Mouse (Mus musculus): ENCODE measurements around the gene Nfia. TPM values are rescaled to one million over a fixed set of nuclear protein-coding genes. Genes with fewer than 3 reads are reported as not detected.
A peak's percentile ranks its signal among the peaks of the same experiment; 100 is the strongest.

The Nfia gene
- 51.0 and 51.5 TPM in 2 replicates for polyA plus RNA-seq (2016; fragmentation: Nextera tagmentation; extraction: Ambion mirVana)

DNA sequence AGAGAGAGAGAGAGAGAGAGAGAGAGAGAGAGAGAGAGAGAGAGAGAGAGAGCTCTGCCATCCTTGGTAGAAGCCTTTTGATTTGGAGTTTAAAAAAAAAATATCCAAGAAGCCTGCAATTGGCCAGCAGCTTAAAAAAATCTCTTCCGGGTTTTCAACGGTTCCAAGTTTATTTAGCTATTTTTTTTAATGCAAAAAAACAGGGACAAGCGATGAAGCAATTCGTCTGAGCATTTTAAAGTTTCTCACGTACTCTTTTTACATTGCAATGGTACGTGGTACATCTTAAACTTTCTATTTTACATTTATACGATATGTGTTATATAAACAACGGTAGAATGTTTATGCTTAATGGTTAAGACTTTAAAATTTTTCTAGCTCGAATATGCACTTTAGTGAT, at the start of gene Nfia:
Gene Nfia, plus strand, starts transcription at position 94 of the 400 bp plus-strand sequence.
- Histone ChIP-seq H3K27ac (peak within 1 kb of the TSS; percentile 96), H3K4me2 (replicated peaks) (peak within 1 kb of the TSS; percentile 61), H3K9ac (peak within 1 kb of the TSS; percentile 51), H3K27me3 (no peaks in the 10 kb centered on the region), H3K9me3 (no peaks in the 10 kb centered on the region), H3K4me1 (peaks cover 20% of the 10 kb centered on the region), H3K36me3 (no peaks in the 10 kb centered on the region), H3K4me3 (peak within 1 kb of the TSS; percentile 42)
- no peak for ATAC-seq (ENCODE audit: insufficient number of reproducible peaks, insufficient read depth, low FRiP score, low TSS enrichment)
- WGBS = under 1% methylated on average over 9 of the region's 9 CpGs

DNA sequence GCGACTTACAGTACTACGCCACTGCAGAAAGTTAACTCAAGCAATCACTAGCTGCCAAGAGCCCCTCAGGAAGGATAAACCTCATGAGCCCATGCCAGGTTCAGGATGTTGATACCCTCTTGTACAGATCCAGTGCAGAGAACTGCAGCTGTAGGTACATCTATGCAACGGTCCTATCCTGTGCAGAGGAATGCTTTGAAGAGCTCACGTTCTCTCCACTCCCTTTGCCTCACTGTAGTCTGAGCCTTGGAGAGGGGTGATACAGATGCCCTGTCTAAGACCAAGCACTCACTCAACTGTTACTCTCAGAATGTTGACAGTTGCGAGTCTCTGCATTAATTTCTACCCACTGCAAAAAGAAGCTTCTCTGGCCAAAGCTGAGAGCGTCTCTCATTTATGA, 49.2 kb upstream of the Nfia start:
- Histone ChIP-seq H3K4me1 (no peaks in the 10 kb centered on the region), H3K4me3 (no peak overlapping the region), H3K9me3 (no peaks in the 10 kb centered on the region), H3K4me2 (replicated peaks) (no peak overlapping the region), H3K27ac (no peak overlapping the region), H3K36me3 (no peaks in the 10 kb centered on the region), H3K27me3 (no peaks in the 10 kb centered on the region), H3K9ac (no peak overlapping the region)
- ATAC-seq (ENCODE audit: insufficient number of reproducible peaks, insufficient read depth, low FRiP score, low TSS enrichment) = no peak
- 86% methylated on average over 6 of the region's 6 CpGs for WGBS

- 95% methylated on average over 4 of the region's 4 CpGs for WGBS
- no peak overlapping the region for H3K27ac ChIP-seq
Observed at GRCm38 (mm10) chr4:97728520-97728919, 44.0 kb upstream of the Nfia start.

GRCm38 (mm10) chr4:97729999-97730398, 42.5 kb upstream of the Nfia start:
- Histone ChIP-seq H3K27ac (no peak overlapping the region), H3K36me3 (no peaks in the 10 kb centered on the region), H3K9me3 (no peaks in the 10 kb centered on the region), H3K4me1 (no peaks in the 10 kb centered on the region), H3K4me2 (replicated peaks) (no peak overlapping the region), H3K9ac (no peak overlapping the region), H3K27me3 (no peaks in the 10 kb centered on the region), H3K4me3 (no peak overlapping the region)
- WGBS = 77% methylated on average over 6 of the region's 6 CpGs
- ATAC-seq (ENCODE audit: insufficient number of reproducible peaks, insufficient read depth, low FRiP score, low TSS enrichment) = no peak

More at GRCm38 (mm10) chr4:97728520-97728919, 44.0 kb upstream of the Nfia start:
- no peak for ATAC-seq (ENCODE audit: insufficient number of reproducible peaks, insufficient read depth, low FRiP score, low TSS enrichment)
- H3K4me3 ChIP-seq = no peak overlapping the region
- no peaks in the 10 kb centered on the region for H3K27me3 ChIP-seq
- H3K9me3 ChIP-seq = no peaks in the 10 kb centered on the region
- no peak overlapping the region for H3K9ac ChIP-seq
- H3K4me1 ChIP-seq = no peaks in the 10 kb centered on the region
- no peaks in the 10 kb centered on the region for H3K36me3 ChIP-seq
- H3K4me2 ChIP-seq (replicated peaks) = no peak overlapping the region

- Histone ChIP-seq H3K9me3 (no peaks in the 10 kb centered on the region), H3K27ac (no peak overlapping the region), H3K4me3 (no peak overlapping the region), H3K27me3 (no peaks in the 10 kb centered on the region), H3K36me3 (no peaks in the 10 kb centered on the region), H3K4me2 (replicated peaks) (no peak overlapping the region), H3K4me1 (no peaks in the 10 kb centered on the region), H3K9ac (no peak overlapping the region)
- WGBS = 81% methylated on average over 3 of the region's 3 CpGs
- ATAC-seq (ENCODE audit: insufficient number of reproducible peaks, insufficient read depth, low FRiP score, low TSS enrichment) = no peak
Observed at GRCm38 (mm10) chr4:97730416-97730815, 42.1 kb upstream of the Nfia start.

- WGBS = 22% methylated on average over 1 of the region's 1 CpGs
- Histone ChIP-seq H3K27me3 (no peaks in the 10 kb centered on the region), H3K9me3 (no peaks in the 10 kb centered on the region), H3K36me3 (no peaks in the 10 kb centered on the region), H3K9ac (no peak overlapping the region), H3K4me2 (replicated peaks) (no peak overlapping the region), H3K27ac (no peak overlapping the region), H3K4me1 (no peaks in the 10 kb centered on the region), H3K4me3 (no peak overlapping the region)
- no peak for ATAC-seq (ENCODE audit: insufficient number of reproducible peaks, insufficient read depth, low FRiP score, low TSS enrichment)
Observed at GRCm38 (mm10) chr4:97733392-97733791, 39.1 kb upstream of the Nfia start.

- no peak overlapping the region for H3K9ac ChIP-seq
- no peak for ATAC-seq (ENCODE audit: insufficient number of reproducible peaks, insufficient read depth, low FRiP score, low TSS enrichment)
- no peaks in the 10 kb centered on the region for H3K36me3 ChIP-seq
- WGBS = 67% methylated on average over 5 of the region's 5 CpGs
- H3K27ac ChIP-seq = no peak overlapping the region
- no peaks in the 10 kb centered on the region for H3K27me3 ChIP-seq
- no peak overlapping the region for H3K4me3 ChIP-seq
- H3K4me1 ChIP-seq = no peaks in the 10 kb centered on the region
- H3K9me3 ChIP-seq = no peaks in the 10 kb centered on the region
- H3K4me2 ChIP-seq (replicated peaks) = no peak overlapping the region
Observed at GRCm38 (mm10) chr4:97743932-97744331, 28.6 kb upstream of the Nfia start.

- Histone ChIP-seq H3K9ac (peak overlapping the region; percentile 41; the same call in 1 of the 2 replicates), H3K4me1 (no peaks in the 10 kb centered on the region), H3K27me3 (no peaks in the 10 kb centered on the region), H3K9me3 (no peaks in the 10 kb centered on the region), H3K27ac (no peak overlapping the region), H3K4me2 (replicated peaks) (peak overlapping the region; percentile 68), H3K36me3 (no peaks in the 10 kb centered on the region), H3K4me3 (peak overlapping the region; percentile 28)
- 6% methylated on average over 32 of the region's 32 CpGs for WGBS
- peak; percentile 83; the same call in 1 of the 2 replicates for ATAC-seq (ENCODE audit: insufficient number of reproducible peaks, insufficient read depth, low FRiP score, low TSS enrichment)
Observed at GRCm38 (mm10) chr4:97745296-97746105, 27.0 kb upstream of the Nfia start.

DNA sequence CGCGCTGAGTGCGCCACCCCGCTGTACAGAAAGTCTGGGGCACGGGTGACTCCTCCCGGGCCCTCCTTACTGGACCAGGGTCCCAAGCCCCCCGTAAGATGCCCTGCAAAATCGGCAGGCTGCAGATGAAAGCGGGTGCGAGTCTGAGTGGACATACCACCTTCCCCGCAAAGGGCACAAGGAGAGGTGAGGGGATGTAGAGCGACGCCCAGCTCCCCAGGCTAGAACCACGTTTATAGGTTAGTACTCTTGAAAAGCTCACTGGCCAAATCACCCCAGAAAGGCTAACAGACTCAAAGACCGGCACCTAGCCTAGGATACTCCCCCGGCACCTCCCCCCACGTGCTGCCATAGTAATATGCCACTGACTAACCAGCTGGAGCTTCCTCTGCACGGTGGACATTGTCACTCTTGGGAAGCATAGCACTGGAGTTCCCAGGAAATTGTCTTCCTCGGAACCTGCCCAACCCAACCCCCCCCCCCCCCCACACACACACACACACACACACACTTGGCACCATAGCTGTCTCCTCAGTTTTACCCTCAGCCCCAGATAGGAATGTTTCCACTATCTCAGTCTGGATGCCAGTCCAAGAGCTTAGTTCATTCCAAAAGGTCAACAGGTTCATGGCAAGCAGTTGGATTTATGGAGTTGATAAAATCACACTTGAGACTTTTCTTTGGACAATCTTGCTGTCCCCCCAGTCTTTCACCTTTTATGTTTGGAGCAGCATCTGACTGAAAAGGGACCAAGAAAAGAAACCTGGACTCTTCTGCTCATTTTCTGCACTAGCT, 26.2 kb upstream of the Nfia start:
- ATAC-seq (ENCODE audit: insufficient number of reproducible peaks, insufficient read depth, low FRiP score, low TSS enrichment) = peak; percentile 30; the same call in 1 of the 2 replicates
- H3K27ac ChIP-seq = no peak overlapping the region
- H3K4me3 ChIP-seq = peak overlapping the region; percentile 28
- no peaks in the 10 kb centered on the region for H3K9me3 ChIP-seq
- peak overlapping the region; percentile 41; the same call in 1 of the 2 replicates for H3K9ac ChIP-seq
- no peaks in the 10 kb centered on the region for H3K27me3 ChIP-seq
- no peaks in the 10 kb centered on the region for H3K36me3 ChIP-seq
- H3K4me2 ChIP-seq (replicated peaks) = peak overlapping the region; percentile 68
- WGBS = 8% methylated on average over 18 of the region's 19 CpGs
- peaks cover 2% of the 10 kb centered on the region; the same call in 1 of the 2 replicates for H3K4me1 ChIP-seq

DNA sequence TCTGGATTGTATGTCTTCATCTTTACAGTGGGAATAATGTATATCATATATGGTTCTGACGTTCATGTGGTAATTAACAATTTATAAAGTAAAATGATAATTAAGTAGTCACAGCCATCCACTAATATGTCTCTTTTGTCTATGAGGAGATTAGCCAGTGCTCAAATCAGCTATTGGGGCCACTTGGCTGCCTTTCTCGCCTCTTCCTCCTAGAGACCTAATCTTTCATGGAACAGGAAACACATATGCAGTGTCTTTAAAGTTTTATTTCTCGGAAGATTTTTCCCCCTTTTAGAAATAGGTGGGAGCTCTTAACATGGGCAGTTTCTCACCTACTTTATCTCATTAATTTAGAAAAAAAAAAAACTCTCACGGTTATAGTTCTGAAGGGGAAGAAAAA, 22.1 kb upstream of the Nfia start:
- Histone ChIP-seq H3K27me3 (peaks cover 16% of the 10 kb centered on the region), H3K4me3 (no peak overlapping the region), H3K9ac (no peak overlapping the region), H3K4me1 (peaks cover 15% of the 10 kb centered on the region; the same call in 1 of the 2 replicates), H3K4me2 (replicated peaks) (no peak overlapping the region), H3K9me3 (no peaks in the 10 kb centered on the region), H3K27ac (no peak overlapping the region), H3K36me3 (no peaks in the 10 kb centered on the region)
- WGBS = 47% methylated on average over 4 of the region's 4 CpGs
- no peak for ATAC-seq (ENCODE audit: insufficient number of reproducible peaks, insufficient read depth, low FRiP score, low TSS enrichment)

GRCm38 (mm10) chr4:97751030-97751482, 21.5 kb upstream of the Nfia start:
- peak; percentile 64 for ATAC-seq (ENCODE audit: insufficient number of reproducible peaks, insufficient read depth, low FRiP score, low TSS enrichment)
- Histone ChIP-seq H3K4me3 (peak overlapping the region; percentile 40), H3K4me1 (peaks cover 15% of the 10 kb centered on the region; the same call in 1 of the 2 replicates), H3K9ac (peak overlapping the region; percentile 52; the same call in 1 of the 2 replicates), H3K36me3 (no peaks in the 10 kb centered on the region), H3K27me3 (peaks cover 17% of the 10 kb centered on the region), H3K9me3 (no peaks in the 10 kb centered on the region), H3K27ac (0 out of 2 replicates have a peak overlapping the region, but pooled peaks have one; percentile 23), H3K4me2 (replicated peaks) (peak overlapping the region; percentile 81)
- WGBS = under 1% methylated on average over 20 of the region's 20 CpGs
